Mouse (Mus musculus) embryonic fibroblast, embryonic 13.5 days (primary cell): ENCODE results near the gene Wasl. TPM values are rescaled to one million over a fixed set of nuclear protein-coding genes. Genes with fewer than 3 reads are reported as not detected.

Experiments used
- H3K27ac ChIP-seq: 2 replicates; pipeline ENCODE4 v1.5.1; 2012; ENCODE audit warnings: low read length, control low read depth, inconsistent platforms; ENCODE audit not compliant: insufficient read depth
- H3K4me1 ChIP-seq: 2 replicates; pipeline ENCODE4 v1.6.1; 2011; ENCODE audit warnings: low read length; ENCODE audit not compliant: control insufficient read depth, insufficient read depth
- H3K4me3 ChIP-seq: 2 replicates; pipeline ENCODE4 v1.5.1; 2011; ENCODE audit warnings: mild to moderate bottlenecking, control low read depth, low read length; ENCODE audit not compliant: insufficient read depth
- CTCF ChIP-seq: IDR thresholded peaks from 2 replicates; pipeline ENCODE4 v1.5.1; 2011; ENCODE audit warnings: mild to moderate bottlenecking, control low read depth, low read length, moderate library complexity, borderline replicate concordance; ENCODE audit not compliant: insufficient read depth
- POLR2A ChIP-seq: IDR thresholded peaks from 2 replicates; pipeline ENCODE4 v1.6.1; 2011; ENCODE audit warnings: low read depth, mild to moderate bottlenecking, control low read depth, low read length, moderate library complexity
- polyA plus RNA-seq: library from polyadenylated mRNA; stranded (reverse); fragments of >200 nt; gene quantifications from 2 replicates; pipeline ENCODE4 v1.2.4, GENCODE M21; 2011; ENCODE audit warnings: low read depth; ENCODE audit not compliant: missing spikeins, insufficient read length

The Wasl gene
- polyA plus RNA-seq, 1 experiment = 45.4 TPM

DNA sequence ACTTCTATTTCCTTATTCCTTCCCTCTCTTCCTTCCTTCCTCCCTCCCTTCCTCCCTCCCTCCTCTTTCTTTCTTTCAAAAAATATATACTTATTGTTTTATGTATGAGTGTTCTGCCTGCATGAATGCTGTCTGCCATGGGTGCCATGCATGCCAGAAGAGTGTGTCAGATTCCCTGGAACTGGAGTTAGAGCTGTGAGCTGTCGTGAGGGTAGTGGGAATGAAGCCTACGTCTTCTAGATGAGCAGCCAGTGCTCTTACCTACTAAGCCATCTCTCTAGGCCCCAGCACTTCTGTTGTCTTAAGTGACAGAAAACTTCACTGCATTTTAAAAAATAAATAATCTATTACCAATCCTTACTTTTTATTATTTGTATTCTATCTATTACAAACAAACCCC is 43.9 kb downstream of the Wasl start:
- peaks cover 4% of the 10 kb centered on the region; the same call in 1 of the 2 replicates for H3K4me1 ChIP-seq
- H3K27ac ChIP-seq = no peak overlapping the region
- no peak overlapping the region for H3K4me3 ChIP-seq
- TF ChIP-seq POLR2A (no peak), CTCF (no peak)

DNA sequence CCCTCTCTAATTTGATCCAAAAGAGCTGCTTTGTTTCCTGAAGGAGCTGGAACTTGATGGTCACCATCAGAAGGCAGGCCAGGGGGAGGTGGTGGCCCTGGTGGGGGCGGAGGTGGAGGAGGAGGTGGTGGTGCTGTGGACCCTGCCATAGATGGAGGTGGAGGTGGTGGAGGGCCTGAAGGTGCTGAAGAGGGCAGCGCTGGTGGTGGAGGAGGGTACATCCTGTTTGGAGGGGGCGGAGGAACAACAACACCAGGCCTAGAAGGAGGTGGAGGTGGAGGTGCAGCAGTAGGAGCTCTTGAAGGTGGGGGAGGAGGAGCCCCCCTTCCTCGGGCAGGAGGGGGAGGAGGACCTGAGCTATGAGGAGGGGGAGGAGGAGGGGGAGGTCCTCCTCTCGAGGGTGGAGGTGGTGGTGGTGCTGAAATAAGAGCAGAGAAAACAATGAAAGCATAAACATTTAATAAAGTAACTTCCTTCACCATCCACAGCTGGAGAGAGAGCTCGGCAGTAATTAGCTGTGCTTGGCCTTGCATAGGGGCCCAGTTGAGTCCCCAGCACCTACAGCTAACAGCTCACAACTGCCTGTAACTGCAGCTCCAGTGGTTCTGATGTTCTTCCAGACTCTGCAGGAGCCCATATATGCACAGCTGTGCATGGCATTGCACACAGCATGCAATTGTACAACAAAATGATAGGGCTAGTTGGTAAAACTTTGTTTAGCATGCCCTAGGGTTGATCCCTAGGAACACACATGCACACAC is 45.3 kb downstream of the Wasl start:
- Histone ChIP-seq H3K4me3 (no peak overlapping the region), H3K4me1 (peaks cover 4% of the 10 kb centered on the region; the same call in 1 of the 2 replicates), H3K27ac (no peak overlapping the region)
- TF ChIP-seq CTCF (no peak), POLR2A (no peak)

DNA sequence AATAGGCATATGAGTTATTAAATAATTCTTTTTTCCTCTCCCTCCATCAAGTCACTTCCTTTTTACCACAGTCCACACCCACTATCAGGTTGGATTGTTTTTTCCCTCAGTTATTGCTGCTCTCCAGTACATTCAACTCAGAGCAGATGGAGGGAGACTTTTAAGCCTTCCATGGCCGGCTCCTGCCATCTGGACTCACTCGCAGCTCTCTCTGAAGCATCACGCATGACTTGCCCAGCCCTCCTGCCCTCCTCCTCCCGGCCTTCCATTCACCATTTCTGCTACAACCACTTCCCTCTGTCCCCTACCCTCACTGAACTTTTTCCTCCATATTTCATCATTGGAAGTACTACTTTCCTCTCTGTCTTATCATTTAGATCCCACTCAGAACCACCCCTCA is 48.1 kb downstream of the Wasl start:
- TF ChIP-seq POLR2A (no peak), CTCF (no peak)
- Histone ChIP-seq H3K4me1 (no peaks in the 10 kb centered on the region), H3K27ac (no peak overlapping the region), H3K4me3 (no peak overlapping the region)

DNA sequence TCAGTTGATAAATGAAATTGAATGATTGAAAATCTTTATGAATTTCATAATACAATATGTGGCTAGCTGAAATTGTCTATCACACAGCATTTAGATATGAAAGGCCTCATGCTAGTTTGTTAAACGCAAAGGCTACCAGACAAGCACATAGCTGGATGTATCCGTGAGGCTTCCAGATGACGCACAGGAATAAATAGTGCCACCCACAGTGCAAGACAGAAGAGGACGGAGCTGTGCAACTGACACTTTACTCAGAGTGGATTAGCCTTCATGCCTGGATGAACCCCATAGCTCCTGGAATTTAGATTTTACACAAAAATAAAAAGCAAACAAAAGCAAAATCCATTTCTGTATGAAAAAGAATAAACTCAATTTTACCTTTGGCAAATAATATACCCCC is 50.9 kb downstream of the Wasl start:
- Histone ChIP-seq H3K27ac (no peak overlapping the region), H3K4me3 (no peak overlapping the region), H3K4me1 (no peaks in the 10 kb centered on the region; the same call in 1 of the 2 replicates)
- no peak for TF ChIP-seq CTCF
- no peak for TF ChIP-seq POLR2A

DNA sequence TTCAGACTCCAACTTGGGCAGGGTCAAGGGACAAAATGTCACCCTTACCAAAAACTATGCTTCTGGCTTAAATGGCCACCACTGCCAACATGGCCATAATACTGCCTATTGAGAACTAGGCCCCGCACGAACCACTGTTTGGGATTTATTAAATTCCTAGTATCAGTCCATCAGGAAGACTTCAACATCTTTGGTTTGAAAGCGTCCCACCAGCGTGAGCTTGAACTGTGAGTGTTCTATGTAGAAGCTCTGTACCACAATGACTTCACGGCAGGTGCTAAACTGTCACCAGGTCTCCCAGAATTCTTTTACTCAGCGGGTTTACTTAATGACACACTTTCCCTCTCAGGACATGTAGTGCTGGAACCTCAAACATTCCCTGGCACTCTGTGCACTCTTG is 51.5 kb downstream of the Wasl start:
- no peaks in the 10 kb centered on the region; the same call in 1 of the 2 replicates for H3K4me1 ChIP-seq
- H3K27ac ChIP-seq = no peak overlapping the region
- no peak overlapping the region for H3K4me3 ChIP-seq
- TF ChIP-seq CTCF (no peak), POLR2A (no peak)

DNA sequence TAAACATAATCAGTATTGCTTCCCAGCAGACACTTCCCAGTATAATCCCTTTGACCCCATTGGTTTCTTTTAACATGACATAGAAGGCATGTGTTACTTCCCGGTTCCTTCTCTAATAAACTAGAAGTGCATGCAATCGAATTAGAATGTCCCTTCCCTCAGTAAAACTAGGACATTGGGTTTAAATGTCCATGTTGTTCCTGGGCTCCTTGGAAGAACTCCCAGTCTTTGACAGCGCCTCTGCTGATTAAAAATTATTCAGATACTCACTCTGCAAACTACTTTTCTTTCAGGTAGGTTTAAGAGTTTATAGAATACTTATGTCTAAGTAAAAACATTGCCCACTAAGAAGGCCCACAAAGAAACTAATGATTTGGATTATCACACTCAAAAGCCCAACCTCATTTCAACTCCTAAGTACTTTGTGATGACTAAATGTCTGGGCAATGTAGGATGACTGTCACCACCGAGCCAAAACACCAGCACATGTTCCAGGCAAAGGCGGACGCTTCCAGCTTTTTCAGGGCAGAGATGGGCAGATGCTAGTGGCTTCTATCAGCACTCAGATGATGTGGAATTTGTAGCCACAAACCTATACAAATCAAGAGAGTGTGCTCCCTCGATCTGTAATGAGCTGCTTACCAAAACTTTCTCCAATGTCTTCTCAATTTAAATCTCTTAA is 52.6 kb downstream of the Wasl start:
- H3K4me1 ChIP-seq = no peaks in the 10 kb centered on the region; the same call in 1 of the 2 replicates
- TF ChIP-seq POLR2A (no peak), CTCF (no peak)
- no peak overlapping the region for H3K4me3 ChIP-seq
- H3K27ac ChIP-seq = no peak overlapping the region; the same call in 1 of the 2 replicates

DNA sequence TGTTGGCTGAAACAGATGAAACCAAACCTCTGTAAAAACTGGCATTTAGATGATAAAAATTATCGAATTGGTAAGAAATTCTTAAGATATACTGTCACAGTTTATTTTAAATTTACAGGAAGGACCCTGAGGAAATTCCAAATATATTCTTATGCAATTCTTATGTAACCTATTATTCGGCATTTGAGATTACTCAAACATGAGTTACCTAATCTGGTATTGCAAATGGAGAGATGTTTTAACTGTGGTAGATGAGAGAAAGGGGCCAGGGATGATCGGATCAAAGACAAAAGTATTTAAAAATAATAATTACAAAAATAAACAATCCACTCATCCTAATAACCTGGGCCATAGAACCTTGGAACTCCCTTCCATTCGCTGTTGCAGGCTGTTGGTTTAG is 54.5 kb downstream of the Wasl start:
- no peak overlapping the region for H3K4me3 ChIP-seq
- no peaks in the 10 kb centered on the region; the same call in 1 of the 2 replicates for H3K4me1 ChIP-seq
- TF ChIP-seq CTCF (no peak), POLR2A (no peak)
- H3K27ac ChIP-seq = no peak overlapping the region

DNA sequence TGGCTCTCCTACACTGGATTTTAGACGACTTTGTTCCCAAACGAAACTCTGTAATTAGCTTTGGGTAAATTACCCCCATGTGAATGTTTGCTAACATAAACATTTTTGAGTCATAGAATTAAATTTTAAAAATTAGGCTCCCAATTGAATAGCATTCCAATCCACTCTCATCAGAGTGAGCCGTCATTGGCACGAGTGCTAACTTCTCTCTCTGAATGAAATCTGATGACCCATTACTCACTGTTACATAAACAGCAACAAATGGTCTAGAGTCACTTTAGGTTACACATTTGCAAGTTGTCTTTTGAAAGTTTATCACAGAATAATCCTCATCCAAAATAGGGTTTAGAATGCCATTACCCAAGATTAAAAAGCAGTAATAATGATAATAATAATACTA is 55.3 kb downstream of the Wasl start:
- TF ChIP-seq CTCF = no peak
- no peak for TF ChIP-seq POLR2A
- Histone ChIP-seq H3K4me3 (no peak overlapping the region), H3K4me1 (no peaks in the 10 kb centered on the region; the same call in 1 of the 2 replicates), H3K27ac (no peak overlapping the region)

DNA sequence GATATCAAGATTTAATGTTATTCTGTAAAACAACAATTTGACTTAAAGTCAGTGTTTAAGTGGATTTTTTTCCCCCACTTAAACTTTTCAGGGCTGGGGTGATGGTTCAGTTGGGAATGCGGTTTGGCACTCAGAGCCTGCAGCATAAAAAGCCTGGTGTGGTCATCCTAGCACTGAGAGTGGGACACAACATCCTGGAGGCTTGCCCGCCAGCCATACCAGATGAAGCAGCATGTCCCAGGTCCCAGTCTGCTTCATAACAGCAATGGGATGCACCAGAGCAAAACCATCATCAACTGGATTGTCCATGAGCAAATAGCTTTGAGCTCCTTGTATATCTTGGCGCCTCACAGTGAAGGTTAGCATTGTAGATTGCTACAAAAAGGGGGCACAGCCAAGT is 56.1 kb downstream of the Wasl start:
- H3K4me3 ChIP-seq = no peak overlapping the region
- TF ChIP-seq POLR2A = no peak
- no peak for TF ChIP-seq CTCF
- no peak overlapping the region for H3K27ac ChIP-seq
- no peaks in the 10 kb centered on the region; the same call in 1 of the 2 replicates for H3K4me1 ChIP-seq

DNA sequence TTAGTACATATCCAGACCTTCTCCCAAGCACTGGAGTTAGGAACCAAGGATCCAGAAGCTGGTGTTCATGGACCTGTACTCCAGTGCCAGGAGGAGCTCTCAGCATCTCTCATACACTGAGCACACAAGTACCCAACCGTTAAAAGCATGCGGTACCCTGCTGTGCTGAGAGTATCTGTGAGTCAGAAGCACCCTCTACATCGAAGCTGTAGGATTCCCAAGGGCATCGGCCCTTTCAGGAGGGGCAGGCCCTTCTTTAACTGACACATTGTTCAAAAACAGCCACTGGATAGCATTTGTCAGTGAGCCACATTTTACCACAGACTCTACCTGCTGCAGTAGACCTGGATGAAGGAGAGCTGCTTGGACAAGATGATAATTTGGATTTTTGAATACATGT is 56.7 kb downstream of the Wasl start:
- TF ChIP-seq CTCF (no peak), POLR2A (no peak)

More for the DNA sequence above, 56.7 kb downstream of the Wasl start:
- Histone ChIP-seq H3K4me1 (no peaks in the 10 kb centered on the region; the same call in 1 of the 2 replicates), H3K4me3 (no peak overlapping the region), H3K27ac (no peak overlapping the region)
